Mouse (Mus musculus) layer of hippocampus, adult 6 months (tissue): Measurements from ENCODE around the gene Tubgcp4. TPM values are rescaled to one million over a fixed set of nuclear protein-coding genes. Genes with fewer than 3 reads are reported as not detected.

Experiments
- long read RNA-seq, 2 experiments: library from polyadenylated mRNA; unstranded; transcript quantifications; one replicate each; pipeline ENCODE4 v2.0.0; 2019 to 2020
- polyA plus RNA-seq: library from polyadenylated mRNA; unstranded; fragments of <200 nt; fragmentation: Nextera tagmentation; gene quantifications from 2 replicates; pipeline ENCODE4 v1.2.3, GENCODE M21; 2021

Gene Tubgcp4
- 9.9 and 10.8 TPM in 2 replicates for polyA plus RNA-seq
- long read RNA-seq, experiment 1, full-length matches to known transcripts, result 21 of 30 reads
- long read RNA-seq, experiment 1, partial matches to known transcripts, result 4 of 30 reads
- long read RNA-seq, experiment 1, other reads (novel, unspliced or antisense), result 5 of 30 reads
- long read RNA-seq, experiment 2, full-length matches to known transcripts, result 82 of 114 reads
- long read RNA-seq, experiment 2, partial matches to known transcripts, result 17 of 114 reads
- long read RNA-seq, experiment 2, other reads (novel, unspliced or antisense), result 15 of 114 reads

GRCm38 (mm10) chr2:121170481-121170971, at the start of gene Tubgcp4:
Tubgcp4 (plus strand) TSS chr2:121170654.

GRCm38 (mm10) chr2:121140018-121140882, 30.2 kb upstream of the Tubgcp4 start, which contains the start of the genes Adal and Lcmt2:
Adal (plus strand) TSS chr2:121140428.
Lcmt2 (minus strand) TSS chr2:121140653.

GRCm38 (mm10) chr2:121170980-121171742, 707 bp downstream of the Tubgcp4 start, which contains the start of gene Zscan29:
Zscan29 (minus strand) TSS chr2:121171125.

Other genes with a start within 250 kb of the Tubgcp4 start
- 21.8 and 22.9 TPM in 2 replicates for gene Ubr1, start 199.9 kb upstream of the Tubgcp4 start, polyA plus RNA-seq
- 11.1 and 11.6 TPM in 2 replicates for gene Tmem62, start 193.6 kb upstream of the Tubgcp4 start, polyA plus RNA-seq
- 60.9 and 62.8 TPM in 2 replicates for gene Ccndbp1, start 162.3 kb upstream of the Tubgcp4 start, polyA plus RNA-seq
- not detected in 2 replicates for gene Epb42, start 133.6 kb upstream of the Tubgcp4 start, polyA plus RNA-seq
- gene Tgm5, start 84.8 kb upstream of the Tubgcp4 start, polyA plus RNA-seq, result not detected in 2 replicates
- gene Tgm7, start 60.9 kb upstream of the Tubgcp4 start, polyA plus RNA-seq, result not detected in 2 replicates
- 10.6 and 11.4 TPM in 2 replicates for gene Adal, start 30.2 kb upstream of the Tubgcp4 start, polyA plus RNA-seq
- 7.2 and 10.3 TPM in 2 replicates for gene Lcmt2, start 30.0 kb upstream of the Tubgcp4 start, polyA plus RNA-seq
- 1.6 and 2.0 TPM in 2 replicates for gene Zscan29, start 471 bp downstream of the Tubgcp4 start, polyA plus RNA-seq
- gene Trp53bp1, start 100.8 kb downstream of the Tubgcp4 start, polyA plus RNA-seq, result 20.1 and 21.6 TPM in 2 replicates
- 122 and 145 TPM in 2 replicates for gene Map1a, start 118.9 kb downstream of the Tubgcp4 start, polyA plus RNA-seq
- 20.9 and 23.7 TPM in 2 replicates for gene Ppip5k1, start 184.7 kb downstream of the Tubgcp4 start, polyA plus RNA-seq
- gene Ckmt1, start 187.1 kb downstream of the Tubgcp4 start, polyA plus RNA-seq, result 323 and 342 TPM in 2 replicates
- 0.06 and 0.10 TPM in 2 replicates for gene Strc, start 216.5 kb downstream of the Tubgcp4 start, polyA plus RNA-seq
- gene Pdia3, start 243.1 kb downstream of the Tubgcp4 start, polyA plus RNA-seq, result 70.8 and 80.6 TPM in 2 replicates
- 1.3 and 1.4 TPM in 2 replicates for gene Catsper2, start 243.1 kb downstream of the Tubgcp4 start, polyA plus RNA-seq